Mouse (Mus musculus): ENCODE data around the gene Nova2. TPM values are rescaled to one million over a fixed set of nuclear protein-coding genes. Genes with fewer than 3 reads are reported as not detected.
A peak's percentile ranks its signal among the peaks of the same experiment; 100 is the strongest.

Nova2 gene
- polyA plus RNA-seq, 1 experiment, result 0.48 TPM

- DNase-seq (ENCODE audit: low spot score), result no peak
Observed at GRCm38 (mm10) chr7:18986503-18986902, 60.8 kb downstream of the Nova2 start.

DNA sequence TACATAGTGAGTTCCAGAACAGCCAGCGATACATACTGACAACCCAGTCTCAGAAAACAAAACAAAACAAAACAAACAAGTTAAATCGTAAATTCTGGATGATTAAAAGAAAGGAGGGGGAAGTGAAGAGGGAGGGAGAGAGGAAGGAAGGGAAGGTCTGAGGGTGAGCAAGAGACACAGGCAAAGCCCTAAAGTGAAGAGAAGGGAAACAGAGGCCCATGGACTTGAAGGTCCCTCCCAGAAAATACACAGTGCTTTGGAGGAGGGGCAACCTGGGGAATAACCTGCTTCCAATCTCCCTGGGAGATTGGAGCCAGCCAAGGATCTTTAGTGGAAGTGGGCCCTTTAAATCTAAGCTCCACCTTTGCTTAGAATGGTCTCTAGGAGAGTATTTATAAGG lies 61.4 kb downstream of the Nova2 start, which contains the start of gene Nanos2:
Nanos2 (plus strand) TSS at position 301 of the 400 bp plus-strand sequence.
- DNase-seq (ENCODE audit: low spot score), result no peak

- no peak for DNase-seq (ENCODE audit: low spot score)
Observed at GRCm38 (mm10) chr7:18987747-18988146, 62.1 kb downstream of the Nova2 start.

DNA sequence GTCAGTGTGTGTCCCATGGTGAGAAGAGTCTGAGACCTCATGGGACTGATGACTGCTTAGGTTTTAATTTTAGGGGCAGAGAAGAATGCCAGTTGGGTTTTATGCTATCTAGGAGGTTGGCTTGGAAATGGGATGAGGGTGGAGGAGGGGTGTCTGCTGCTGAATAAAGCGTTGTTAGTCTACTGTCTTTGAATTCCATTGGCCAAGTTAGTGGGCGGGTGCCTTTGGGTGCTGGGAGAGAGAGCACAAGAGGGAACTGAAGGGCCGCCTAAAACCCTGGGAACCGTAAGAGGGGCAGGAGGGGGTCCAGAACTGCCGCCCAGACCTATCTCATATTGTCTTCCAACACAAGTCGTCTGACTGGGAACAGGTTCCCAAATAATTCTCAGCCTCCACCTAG lies 63.1 kb downstream of the Nova2 start:
- DNase-seq (ENCODE audit: low spot score), result no peak

DNA sequence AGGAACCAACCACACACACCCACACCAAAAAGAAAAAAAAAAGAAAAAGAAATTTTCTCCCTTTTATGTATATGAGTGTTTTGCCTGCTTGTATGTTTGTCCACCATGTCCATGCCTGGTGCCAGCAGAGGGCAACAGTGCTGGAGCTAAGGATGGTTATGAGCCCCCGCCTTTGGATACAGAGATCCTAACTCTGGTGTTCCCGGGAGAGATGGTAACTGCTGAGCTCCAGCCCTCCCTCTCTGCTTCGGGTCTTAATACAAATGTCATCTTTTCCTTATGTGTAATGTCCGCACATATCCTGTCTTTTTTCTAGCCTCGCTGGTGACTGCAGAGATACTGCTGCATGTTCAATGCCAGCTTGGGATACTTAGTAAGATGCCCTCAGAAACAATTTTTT lies 64.3 kb downstream of the Nova2 start:
- no peak for DNase-seq (ENCODE audit: low spot score)

DNA sequence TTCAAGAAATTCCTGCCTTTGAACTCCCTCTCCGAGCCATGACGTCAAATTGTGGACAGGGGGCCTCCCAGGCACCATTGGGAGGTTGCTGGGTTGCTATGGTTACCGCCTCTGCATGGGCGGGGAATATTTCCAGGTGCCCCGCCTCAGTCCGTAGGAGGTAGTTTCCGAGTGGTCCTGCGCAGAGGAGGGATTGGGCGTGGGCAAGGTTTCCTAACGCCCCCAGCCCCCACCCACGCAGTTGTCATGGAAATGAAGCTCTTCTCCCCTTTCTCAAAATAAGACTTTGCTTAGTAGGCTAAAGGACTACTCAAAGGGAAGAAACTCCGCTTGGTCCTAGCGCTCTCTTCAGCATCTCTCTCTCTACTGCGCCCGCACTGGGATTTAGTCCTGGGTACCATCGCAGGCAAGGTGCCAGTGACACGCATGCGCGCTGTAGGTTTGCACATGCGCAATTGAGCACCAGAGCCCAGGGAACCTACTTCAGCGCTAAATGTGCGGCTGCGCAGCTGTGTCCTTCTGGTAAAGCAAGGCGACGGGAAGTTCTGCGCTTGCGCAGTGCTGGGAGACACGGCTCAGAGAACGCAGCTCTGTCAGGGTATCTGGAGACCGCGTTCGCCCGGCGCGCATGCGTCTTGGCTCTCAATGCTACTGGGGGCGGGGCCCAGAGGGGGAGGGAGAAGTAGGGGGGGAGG lies 65.1 kb downstream of the Nova2 start, which contains the start of gene Mypop:
Mypop (plus strand) TSS at position 645 of the 695 bp plus-strand sequence.
- peak; percentile 98 for DNase-seq (ENCODE audit: low spot score)

- peak; percentile 36 for DNase-seq (ENCODE audit: low spot score)
Observed at GRCm38 (mm10) chr7:18991660-18992293, 66.1 kb downstream of the Nova2 start.

- DNase-seq (ENCODE audit: low spot score), result no peak
Observed at GRCm38 (mm10) chr7:18992294-18992675, 66.6 kb downstream of the Nova2 start.

- no peak for DNase-seq (ENCODE audit: low spot score)
Observed at GRCm38 (mm10) chr7:18993036-18993435, 67.3 kb downstream of the Nova2 start.

- no peak for DNase-seq (ENCODE audit: low spot score)
Observed at GRCm38 (mm10) chr7:18998835-18999234, 73.1 kb downstream of the Nova2 start.

- DNase-seq (ENCODE audit: low spot score), result peak; percentile 41
Observed at GRCm38 (mm10) chr7:19000421-19000820, 74.7 kb downstream of the Nova2 start.

GRCm38 (mm10) chr7:19001066-19001806 lies 75.5 kb downstream of the Nova2 start:
- peak; percentile 63 for DNase-seq (ENCODE audit: low spot score)

DNA sequence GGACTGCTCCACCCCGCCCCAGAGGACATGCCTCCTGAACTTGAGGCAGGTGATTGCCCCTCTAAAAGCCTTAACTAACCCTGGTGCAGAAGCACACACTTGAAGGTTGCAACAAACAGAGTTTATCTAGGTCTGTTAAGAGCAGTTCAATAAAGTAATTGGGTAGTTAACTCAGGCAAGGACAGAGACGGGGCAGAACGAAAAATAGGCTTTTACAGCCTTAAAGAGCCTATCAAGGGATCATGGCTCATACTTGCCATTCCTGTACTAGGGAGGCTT lies 76.1 kb downstream of the Nova2 start:
- DNase-seq (ENCODE audit: low spot score), result no peak

DNA sequence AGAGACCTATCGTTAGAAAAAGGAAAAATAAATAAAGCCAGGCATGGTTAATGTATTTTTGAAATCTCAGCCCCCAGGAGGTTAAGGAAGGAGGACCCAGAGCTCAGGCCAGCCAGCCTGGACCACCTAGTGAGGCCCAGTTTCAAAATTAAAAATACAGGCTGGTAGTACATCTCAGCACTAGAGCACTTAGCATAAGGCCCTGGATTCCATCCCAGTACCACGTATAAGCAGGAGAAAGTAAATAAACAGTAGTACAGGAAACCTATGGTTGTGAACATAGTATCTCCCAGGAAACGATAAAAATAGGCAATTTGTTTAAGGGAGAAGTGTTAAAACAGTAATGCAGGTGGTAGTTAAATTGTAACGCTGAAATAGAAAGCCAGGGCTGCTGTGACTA lies 76.4 kb downstream of the Nova2 start:
- no peak for DNase-seq (ENCODE audit: low spot score)

DNA sequence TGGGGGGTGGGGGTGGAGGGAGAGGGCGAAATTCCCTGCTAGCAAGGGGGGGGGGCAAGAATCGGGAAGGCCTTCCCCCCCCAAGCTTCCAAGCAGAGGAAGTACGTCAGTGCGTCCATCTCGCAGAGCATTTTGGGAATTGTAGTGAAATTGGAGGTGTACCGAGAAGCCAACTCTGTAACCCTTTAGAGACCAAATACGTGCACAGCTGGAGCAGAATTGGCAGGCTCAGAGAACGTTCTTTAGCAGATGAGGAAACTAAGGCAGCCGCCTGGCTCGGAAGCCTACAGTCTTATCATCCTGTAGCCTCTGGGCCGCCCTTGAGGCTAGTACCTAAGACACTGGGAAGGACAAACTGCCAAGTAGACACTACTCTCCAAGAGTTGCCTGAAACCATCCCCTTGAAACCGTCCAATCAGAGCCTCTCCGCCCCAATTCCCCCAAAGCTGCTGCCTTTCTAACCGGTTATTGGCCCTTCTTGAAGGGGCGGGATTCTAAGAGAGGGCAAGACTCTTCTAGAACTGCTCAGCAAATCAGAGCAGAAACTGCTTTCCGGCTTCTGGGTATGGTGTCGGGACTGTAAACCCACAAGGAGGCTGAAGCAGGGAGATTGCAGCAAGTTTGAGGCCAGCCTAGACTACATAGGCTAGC lies 77.3 kb downstream of the Nova2 start:
- peak; percentile 45 for DNase-seq (ENCODE audit: low spot score)

DNA sequence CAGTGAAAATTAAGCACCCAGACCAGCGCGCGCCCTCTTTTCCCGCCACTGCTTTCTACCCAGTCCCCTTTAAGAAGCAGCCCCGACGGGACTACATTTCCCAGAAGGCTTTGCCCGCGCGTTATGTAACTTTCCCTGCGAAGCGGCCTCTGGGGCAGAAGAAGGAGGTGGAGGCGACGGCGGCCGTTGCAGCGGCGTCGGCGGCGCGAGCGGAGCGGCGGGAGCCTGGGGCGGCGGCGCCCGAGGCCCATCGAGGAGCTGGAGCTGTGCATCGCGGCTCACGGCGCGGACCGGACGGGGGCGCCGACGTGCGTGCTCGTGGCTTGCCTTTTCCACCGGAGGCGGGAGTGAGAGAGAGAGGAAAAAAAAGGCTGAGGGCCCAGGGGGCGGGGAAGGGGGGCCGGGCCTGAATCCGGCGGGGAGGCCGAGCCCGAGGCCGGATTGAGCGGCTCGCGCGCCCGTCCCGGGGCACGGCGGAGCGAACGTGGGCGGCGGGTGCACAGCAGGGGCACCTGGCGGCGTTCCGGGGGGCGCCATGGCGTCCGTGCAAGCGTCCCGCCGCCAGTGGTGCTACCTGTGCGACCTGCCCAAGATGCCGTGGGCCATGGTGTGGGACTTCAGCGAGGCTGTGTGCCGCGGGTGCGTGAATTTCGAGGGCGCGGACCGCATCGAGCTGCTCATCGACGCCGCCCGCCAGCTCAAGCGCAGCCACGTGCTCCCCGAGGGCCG lies 78.4 kb downstream of the Nova2 start, which contains the start of gene Irf2bp1:
Irf2bp1 (plus strand) TSS at position 143 of the 729 bp plus-strand sequence.
- peak; percentile 82 for DNase-seq (ENCODE audit: low spot score)

DNA sequence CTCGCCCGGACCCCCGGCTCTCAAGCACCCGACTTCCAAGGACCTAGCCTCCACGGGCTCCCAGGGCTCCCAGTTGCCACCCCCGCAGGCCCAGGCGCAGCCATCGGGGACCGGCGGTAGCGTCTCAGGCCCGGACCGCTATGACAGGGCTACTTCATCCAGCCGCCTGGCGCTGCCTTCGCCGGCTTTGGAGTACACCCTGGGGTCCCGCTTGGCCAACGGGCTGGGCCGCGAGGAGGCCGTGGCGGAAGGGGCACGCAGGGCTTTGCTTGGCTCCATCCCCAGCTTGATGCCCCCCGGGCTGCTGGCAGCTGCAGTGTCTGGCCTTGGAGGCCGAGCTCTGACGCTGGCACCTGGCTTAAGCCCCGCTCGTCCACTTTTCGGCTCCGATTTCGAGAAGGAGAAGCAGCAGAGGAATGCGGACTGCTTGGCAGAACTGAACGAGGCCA lies 79.0 kb downstream of the Nova2 start:
- DNase-seq (ENCODE audit: low spot score), result peak; percentile 44

GRCm38 (mm10) chr7:19005417-19006121 lies 79.9 kb downstream of the Nova2 start:
- no peak for DNase-seq (ENCODE audit: low spot score)

- DNase-seq (ENCODE audit: low spot score), result no peak
Observed at GRCm38 (mm10) chr7:19006476-19006875, 80.8 kb downstream of the Nova2 start.

GRCm38 (mm10) chr7:19007026-19007977 lies 81.6 kb downstream of the Nova2 start:
- no peak for DNase-seq (ENCODE audit: low spot score)

Measured in urinary bladder, adult 2 months (tissue).